Mouse (Mus musculus): ENCODE data around the gene Rin3. TPM values are rescaled to one million over a fixed set of nuclear protein-coding genes. Genes with fewer than 3 reads are reported as not detected.

Rin3 gene
- polyA plus RNA-seq, 1 experiment from 2014 or later: 12.5 TPM

DNA sequence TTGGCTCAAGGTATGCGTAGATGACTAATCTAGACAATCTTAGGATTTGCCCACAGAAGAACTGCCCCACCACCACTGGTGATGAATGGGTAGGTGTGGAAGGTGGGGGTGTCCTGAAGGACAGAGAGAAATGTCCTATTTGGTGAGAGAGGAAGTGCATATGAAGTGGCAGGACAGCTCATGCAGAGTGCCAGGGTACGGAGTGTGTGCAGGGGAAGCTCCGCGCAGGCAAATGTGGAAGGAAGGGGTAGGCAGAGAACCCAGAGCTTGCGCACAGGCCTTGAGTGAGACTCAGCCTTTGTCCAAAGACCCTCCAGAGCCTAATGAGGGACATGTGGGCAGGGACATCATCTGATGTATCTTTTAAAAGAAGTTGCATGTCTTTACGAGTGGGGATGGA, 57.6 kb downstream of the Rin3 start:
- Histone ChIP-seq H3K9me3 (ENCODE audit: control insufficient read depth, low read length) (no peaks in the 10 kb centered on the region), H3K4me1 (ENCODE audit: control insufficient read depth, insufficient read depth, low read length) (no peaks in the 10 kb centered on the region), H3K27me3 (replicated peaks; ENCODE audit: control insufficient read depth, insufficient read depth, low read length) (no peaks in the 10 kb centered on the region), H3K36me3 (ENCODE audit: control insufficient read depth, insufficient read depth, low read length) (no peaks in the 10 kb centered on the region), H3K4me2 (ENCODE audit: low read depth, low read length) (no peak overlapping the region), H3K9ac (ENCODE audit: low read depth, low read length) (no peak overlapping the region), H3K4me3 (ENCODE audit: low read depth, low read length) (no peak overlapping the region), H3K27ac (replicated peaks; ENCODE audit: low read depth, low read length) (no peak overlapping the region)
- no peak for DNase-seq (ENCODE audit: low spot score)
- no peak for ATAC-seq (ENCODE audit: low read depth)
- 93% methylated on average over 6 of the region's 6 CpGs for WGBS

DNA sequence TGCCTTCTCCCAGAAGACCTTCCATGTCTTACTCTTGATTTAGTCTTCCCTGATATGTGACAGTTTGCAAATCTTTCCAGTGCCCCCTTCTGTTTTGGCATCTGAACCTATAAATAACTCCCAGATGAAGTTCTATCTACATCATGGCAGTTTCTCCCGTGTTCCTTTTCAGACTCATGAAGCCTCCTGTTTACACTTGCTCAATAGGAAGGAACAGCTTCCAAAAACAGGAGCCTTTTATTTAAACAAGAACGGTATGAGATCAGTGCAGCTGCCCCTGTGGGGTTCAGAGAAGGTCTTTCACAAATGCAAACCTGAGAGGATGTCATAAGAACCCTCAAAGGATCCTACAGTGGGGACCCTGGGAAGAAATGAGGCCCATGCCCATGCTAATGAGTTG, 59.3 kb downstream of the Rin3 start:
- ATAC-seq (ENCODE audit: low read depth) (no peak), DNase-seq (ENCODE audit: low spot score) (no peak)
- Histone ChIP-seq H3K9ac (ENCODE audit: low read depth, low read length) (no peak overlapping the region), H3K4me1 (ENCODE audit: control insufficient read depth, insufficient read depth, low read length) (no peaks in the 10 kb centered on the region), H3K27me3 (replicated peaks; ENCODE audit: control insufficient read depth, insufficient read depth, low read length) (no peaks in the 10 kb centered on the region), H3K4me2 (ENCODE audit: low read depth, low read length) (no peak overlapping the region), H3K36me3 (ENCODE audit: control insufficient read depth, insufficient read depth, low read length) (no peaks in the 10 kb centered on the region), H3K4me3 (ENCODE audit: low read depth, low read length) (no peak overlapping the region), H3K27ac (replicated peaks; ENCODE audit: low read depth, low read length) (no peak overlapping the region), H3K9me3 (ENCODE audit: control insufficient read depth, low read length) (no peaks in the 10 kb centered on the region)
- 52% methylated on average over 2 of the region's 2 CpGs for WGBS

DNA sequence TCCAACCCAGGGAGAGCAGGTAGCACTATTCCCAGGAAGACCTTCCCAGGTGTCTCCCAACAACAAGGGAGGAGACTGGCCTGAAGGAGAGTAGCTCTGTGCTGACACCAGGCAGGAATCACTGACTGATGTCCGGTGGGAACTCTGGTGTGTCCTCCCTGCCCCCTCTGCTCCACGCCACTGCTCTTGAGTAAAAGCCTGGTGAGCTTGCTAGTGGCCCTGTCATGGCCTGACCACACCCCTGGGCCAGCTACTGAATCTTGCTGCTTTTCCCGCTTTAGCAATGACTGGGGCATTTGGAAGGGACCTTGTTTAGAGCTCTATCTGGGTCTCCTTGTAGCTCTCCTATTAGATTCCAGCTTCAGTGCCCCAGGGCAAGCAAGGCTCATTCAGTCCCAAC, 59.8 kb downstream of the Rin3 start:
- Histone ChIP-seq H3K4me2 (ENCODE audit: low read depth, low read length) (no peak overlapping the region), H3K9me3 (ENCODE audit: control insufficient read depth, low read length) (no peaks in the 10 kb centered on the region), H3K4me1 (ENCODE audit: control insufficient read depth, insufficient read depth, low read length) (no peaks in the 10 kb centered on the region), H3K27ac (replicated peaks; ENCODE audit: low read depth, low read length) (no peak overlapping the region), H3K27me3 (replicated peaks; ENCODE audit: control insufficient read depth, insufficient read depth, low read length) (no peaks in the 10 kb centered on the region), H3K36me3 (ENCODE audit: control insufficient read depth, insufficient read depth, low read length) (no peaks in the 10 kb centered on the region), H3K9ac (ENCODE audit: low read depth, low read length) (no peak overlapping the region), H3K4me3 (ENCODE audit: low read depth, low read length) (no peak overlapping the region)
- WGBS: 59% methylated on average over 3 of the region's 3 CpGs
- DNase-seq (ENCODE audit: low spot score) (no peak), ATAC-seq (ENCODE audit: low read depth) (no peak)

DNA sequence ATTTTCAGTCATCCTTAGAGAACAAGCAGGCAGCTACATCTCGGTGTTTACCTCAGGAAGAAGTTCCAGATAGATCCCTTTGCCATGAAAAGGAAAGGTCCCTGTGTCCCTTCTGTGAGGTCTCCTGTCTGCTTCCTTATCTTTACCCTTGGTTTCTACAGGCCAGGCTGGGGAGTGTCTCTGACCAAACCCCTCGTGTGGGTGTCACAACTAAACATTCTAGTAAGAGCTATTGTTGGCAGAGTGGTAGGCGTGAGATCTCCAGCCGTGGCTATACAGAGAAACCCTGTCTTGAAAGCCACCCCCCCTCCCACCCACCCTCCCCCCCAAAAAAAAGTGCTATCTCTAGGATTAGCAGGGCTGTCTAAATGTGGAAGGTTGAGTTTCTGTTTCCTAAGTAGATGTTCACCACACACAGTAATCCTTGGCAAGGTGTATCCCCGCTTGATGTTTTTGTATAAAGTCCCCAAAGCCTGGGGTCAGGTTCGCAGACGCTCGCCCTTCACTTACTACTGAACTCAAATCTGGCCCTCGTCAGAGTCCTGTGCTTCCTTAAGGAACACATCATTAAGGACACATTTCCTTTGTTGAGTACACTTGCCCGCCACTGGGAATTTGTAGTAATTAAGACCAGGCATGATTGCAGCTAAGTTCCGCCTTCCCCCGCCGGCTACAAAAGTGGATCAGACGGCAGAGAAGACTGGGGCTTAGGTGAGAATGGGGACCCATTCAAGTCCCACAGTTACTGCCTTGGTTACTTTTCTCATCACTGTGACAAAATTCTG, 62.4 kb downstream of the Rin3 start:
- no peaks in the 10 kb centered on the region for H3K4me1 ChIP-seq (ENCODE audit: control insufficient read depth, insufficient read depth, low read length)
- no peaks in the 10 kb centered on the region for H3K9me3 ChIP-seq (ENCODE audit: control insufficient read depth, low read length)
- DNase-seq (ENCODE audit: low spot score): no peak
- no peak overlapping the region for H3K4me2 ChIP-seq (ENCODE audit: low read depth, low read length)
- no peaks in the 10 kb centered on the region for H3K27me3 ChIP-seq (replicated peaks; ENCODE audit: control insufficient read depth, insufficient read depth, low read length)
- no peaks in the 10 kb centered on the region for H3K36me3 ChIP-seq (ENCODE audit: control insufficient read depth, insufficient read depth, low read length)
- H3K27ac ChIP-seq (replicated peaks; ENCODE audit: low read depth, low read length): no peak overlapping the region
- H3K4me3 ChIP-seq (ENCODE audit: low read depth, low read length): no peak overlapping the region
- ATAC-seq (ENCODE audit: low read depth): no peak
- WGBS: 38% methylated on average over 14 of the region's 14 CpGs
- no peak overlapping the region for H3K9ac ChIP-seq (ENCODE audit: low read depth, low read length)

DNA sequence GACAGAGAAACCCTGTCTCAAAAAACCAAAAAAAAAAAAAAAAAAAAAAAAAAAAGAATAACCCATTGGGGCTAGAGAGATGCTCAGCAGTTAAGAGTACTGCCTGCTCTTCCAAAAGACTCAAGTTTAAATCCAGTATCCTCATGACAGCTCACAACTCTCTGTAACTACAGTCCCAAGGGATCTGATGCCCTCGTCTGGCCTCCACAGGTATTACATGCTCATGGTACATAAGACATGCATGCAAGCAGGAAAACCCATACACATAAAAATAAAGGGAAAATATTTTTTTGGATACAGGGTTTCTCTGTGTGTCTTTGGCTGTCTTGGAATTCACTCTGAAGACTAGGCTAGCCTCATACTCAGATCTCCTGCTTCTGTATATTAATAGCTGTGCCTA, 63.7 kb downstream of the Rin3 start:
- Histone ChIP-seq H3K9ac (ENCODE audit: low read depth, low read length) (no peak overlapping the region), H3K4me2 (ENCODE audit: low read depth, low read length) (no peak overlapping the region), H3K4me3 (ENCODE audit: low read depth, low read length) (no peak overlapping the region), H3K4me1 (ENCODE audit: control insufficient read depth, insufficient read depth, low read length) (no peaks in the 10 kb centered on the region), H3K36me3 (ENCODE audit: control insufficient read depth, insufficient read depth, low read length) (no peaks in the 10 kb centered on the region), H3K27me3 (replicated peaks; ENCODE audit: control insufficient read depth, insufficient read depth, low read length) (no peaks in the 10 kb centered on the region), H3K9me3 (ENCODE audit: control insufficient read depth, low read length) (no peaks in the 10 kb centered on the region), H3K27ac (replicated peaks; ENCODE audit: low read depth, low read length) (no peak overlapping the region)
- WGBS: 0% methylated on average over 1 of the region's 1 CpGs
- ATAC-seq (ENCODE audit: low read depth) (no peak), DNase-seq (ENCODE audit: low spot score) (peak; percentile 35)

DNA sequence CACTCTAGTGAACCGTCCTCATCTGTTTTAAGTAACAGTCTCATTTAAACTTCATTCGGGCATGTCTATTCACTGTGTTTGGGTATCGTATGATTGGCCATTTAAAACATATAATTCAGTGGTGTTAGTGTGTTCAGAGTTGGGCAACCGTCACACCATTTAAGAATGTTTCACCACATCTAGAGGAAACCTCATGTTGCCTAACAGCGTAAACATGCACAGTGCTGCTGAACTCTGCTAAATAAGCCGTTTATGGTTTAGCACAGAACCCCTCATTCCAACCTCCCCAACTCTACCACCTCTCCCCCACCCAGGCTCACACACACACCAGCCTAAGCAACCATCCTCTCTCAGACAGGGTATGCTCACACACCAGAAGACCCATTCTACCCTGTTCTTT, 65.6 kb downstream of the Rin3 start:
- DNase-seq (ENCODE audit: low spot score) (no peak), ATAC-seq (ENCODE audit: low read depth) (peak; percentile 26; the same call in 1 of the 2 replicates)
- 77% methylated on average over 6 of the region's 6 CpGs for WGBS
- Histone ChIP-seq H3K27ac (replicated peaks; ENCODE audit: low read depth, low read length) (no peak overlapping the region), H3K9me3 (ENCODE audit: control insufficient read depth, low read length) (no peaks in the 10 kb centered on the region), H3K4me2 (ENCODE audit: low read depth, low read length) (no peak overlapping the region), H3K4me1 (ENCODE audit: control insufficient read depth, insufficient read depth, low read length) (no peaks in the 10 kb centered on the region), H3K4me3 (ENCODE audit: low read depth, low read length) (no peak overlapping the region), H3K9ac (ENCODE audit: low read depth, low read length) (no peak overlapping the region), H3K27me3 (replicated peaks; ENCODE audit: control insufficient read depth, insufficient read depth, low read length) (no peaks in the 10 kb centered on the region), H3K36me3 (ENCODE audit: control insufficient read depth, insufficient read depth, low read length) (no peaks in the 10 kb centered on the region)

DNA sequence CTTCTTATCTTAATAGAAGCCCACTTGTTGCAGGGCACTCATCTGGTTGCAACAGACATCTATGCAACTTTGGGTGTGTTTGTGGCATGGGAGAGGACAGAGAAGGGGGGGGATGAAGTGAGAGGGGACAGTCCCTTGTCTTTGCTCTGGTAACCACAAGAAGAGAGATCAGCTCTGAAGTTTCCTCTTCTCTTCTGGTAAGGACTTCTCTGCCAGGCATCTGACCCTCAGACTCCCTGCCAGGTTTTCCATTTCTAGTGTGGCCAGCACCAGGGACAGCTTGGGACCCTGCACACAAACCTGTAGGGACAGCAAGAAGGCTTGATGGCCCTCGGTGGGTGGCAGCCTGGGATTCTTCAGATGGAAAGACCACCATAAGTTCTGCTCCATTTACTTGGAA, 68.1 kb downstream of the Rin3 start:
- Histone ChIP-seq H3K27me3 (replicated peaks; ENCODE audit: control insufficient read depth, insufficient read depth, low read length) (no peaks in the 10 kb centered on the region), H3K4me2 (ENCODE audit: low read depth, low read length) (no peak overlapping the region), H3K4me1 (ENCODE audit: control insufficient read depth, insufficient read depth, low read length) (no peaks in the 10 kb centered on the region), H3K27ac (replicated peaks; ENCODE audit: low read depth, low read length) (no peak overlapping the region), H3K4me3 (ENCODE audit: low read depth, low read length) (no peak overlapping the region), H3K36me3 (ENCODE audit: control insufficient read depth, insufficient read depth, low read length) (no peaks in the 10 kb centered on the region), H3K9ac (ENCODE audit: low read depth, low read length) (no peak overlapping the region), H3K9me3 (ENCODE audit: control insufficient read depth, low read length) (no peaks in the 10 kb centered on the region)
- no peak for ATAC-seq (ENCODE audit: low read depth)
- no peak for DNase-seq (ENCODE audit: low spot score)
- 89% methylated on average over 1 of the region's 1 CpGs for WGBS

DNA sequence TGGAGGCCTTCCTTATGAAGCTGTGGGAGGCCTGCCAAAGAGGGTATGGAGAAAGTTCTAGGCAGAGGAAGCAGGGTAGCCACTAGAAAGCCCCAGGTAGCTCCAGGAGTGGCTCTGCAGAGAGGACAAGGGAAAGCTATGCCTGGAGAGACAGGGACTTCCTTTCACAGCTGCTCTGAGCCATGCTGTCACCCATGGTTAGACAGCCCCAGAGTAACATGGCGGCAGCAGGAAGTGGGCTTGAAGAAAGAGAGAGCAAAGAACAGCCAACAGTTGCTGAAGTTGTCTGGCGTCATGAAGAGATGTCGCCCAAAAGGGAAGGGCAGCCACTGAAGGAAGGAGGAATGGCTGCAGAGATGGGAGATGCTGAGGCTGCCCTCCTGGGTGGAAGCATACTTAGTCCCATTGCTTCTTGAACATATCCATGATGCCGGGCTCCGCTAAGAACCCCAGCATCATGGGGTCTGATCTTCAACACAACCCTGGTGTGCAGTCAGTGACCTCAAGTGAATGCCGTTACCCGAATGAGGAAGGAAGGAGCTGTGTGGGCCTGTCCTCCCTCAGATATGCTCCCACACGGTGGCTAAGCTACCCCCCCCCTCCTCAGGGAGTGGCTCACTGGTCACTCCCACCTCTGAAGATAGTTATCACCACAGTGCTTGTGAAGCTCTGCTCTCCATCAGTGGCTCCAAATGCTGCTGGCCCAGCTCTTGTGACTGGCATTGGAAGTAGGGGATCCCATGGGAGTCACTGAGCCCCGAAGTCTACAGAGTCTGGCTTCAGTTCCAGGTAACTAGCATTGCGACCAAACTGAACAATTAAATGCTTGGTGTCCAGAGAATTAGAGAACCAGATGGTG, 71.5 kb downstream of the Rin3 start:
- Histone ChIP-seq H3K4me3 (ENCODE audit: low read depth, low read length) (no peak overlapping the region), H3K9ac (ENCODE audit: low read depth, low read length) (no peak overlapping the region), H3K4me1 (ENCODE audit: control insufficient read depth, insufficient read depth, low read length) (no peaks in the 10 kb centered on the region), H3K27me3 (replicated peaks; ENCODE audit: control insufficient read depth, insufficient read depth, low read length) (no peaks in the 10 kb centered on the region), H3K9me3 (ENCODE audit: control insufficient read depth, low read length) (no peaks in the 10 kb centered on the region), H3K4me2 (ENCODE audit: low read depth, low read length) (no peak overlapping the region), H3K27ac (replicated peaks; ENCODE audit: low read depth, low read length) (no peak overlapping the region), H3K36me3 (ENCODE audit: control insufficient read depth, insufficient read depth, low read length) (no peaks in the 10 kb centered on the region)
- no peak for DNase-seq (ENCODE audit: low spot score)
- 83% methylated on average over 10 of the region's 10 CpGs for WGBS
- no peak for ATAC-seq (ENCODE audit: low read depth)
